Mouse (Mus musculus) C2C12 (cell line): ENCODE data around the gene Mea1.

Source experiments
- CTCF ChIP-seq: IDR thresholded peaks from one replicate; pipeline ENCODE4 v1.5.1; 2011; ENCODE audit not compliant: control insufficient read depth, insufficient read depth, insufficient read length
- MAX ChIP-seq: IDR thresholded peaks from one replicate; pipeline ENCODE4 v1.6.1; 2011; ENCODE audit warnings: mild to moderate bottlenecking, control low read depth

GRCm38 (mm10) chr17:46699245-46699644 is 20.7 kb downstream of the Mea1 start:
- TF ChIP-seq CTCF (no peak), MAX (no peak)
